ENCODE assay signal across 13 mouse cellular contexts in genomic region chr3:65205539-65206020, GRCm38 (mm10).
DNase-seq lines count a peak whose midpoint lies in the region; ATAC-seq and TF ChIP-seq lines count a peak whose summit lies in the region.
"Had no signal": no experiment of that assay in that cellular context is flagged by ENCODE, and none has a peak within 500 bp of the region (broad histone marks: within the 10 kb centered on the region; RNA-seq: fewer than 3 reads in every experiment).

No protein-coding gene starts in this region.

- H3K27ac ChIP-seq in midbrain, embryonic 10.5 days (replicated peaks): peak overlapping the region; percentile 78
- no peak overlapping the region for H3K27ac ChIP-seq in midbrain, postnatal 0 days (ENCODE audit: low read depth, low read length)
- H3K27ac ChIP-seq in limb, embryonic 11.5 days (replicated peaks; ENCODE audit: low read depth, low read length): no peak overlapping the region
- H3K27ac ChIP-seq in intestine, postnatal 0 days (ENCODE audit: low read depth, low read length): no peak overlapping the region
- H3K27ac ChIP-seq: heart, embryonic 13.5 days; liver, embryonic 14.5 days; macrophage had no signal

- ATAC-seq in midbrain, postnatal 0 days (ENCODE audit: low FRiP score): no peak
- no peak for ATAC-seq in limb, embryonic 11.5 days (ENCODE audit: insufficient number of reproducible peaks, low FRiP score, low TSS enrichment, low read depth)
- no peak for ATAC-seq in intestine, postnatal 0 days
- ATAC-seq: forebrain, embryonic 14.5 days had no signal

- no peak overlapping the region for H3K4me2 ChIP-seq in midbrain, postnatal 0 days (ENCODE audit: low read depth, low read length, poor library complexity, severe bottlenecking)
- H3K4me2 ChIP-seq in limb, embryonic 11.5 days (ENCODE audit: low read depth, severe bottlenecking): no peak overlapping the region
- no peak overlapping the region for H3K4me2 ChIP-seq in intestine, postnatal 0 days (replicated peaks; ENCODE audit: low read depth)
- H3K4me2 ChIP-seq: heart, embryonic 13.5 days had no signal

- H3K9ac ChIP-seq in midbrain, postnatal 0 days (replicated peaks; ENCODE audit: low read length, poor library complexity, severe bottlenecking): no peak overlapping the region
- H3K9ac ChIP-seq in limb, embryonic 11.5 days (ENCODE audit: low read length): no peak overlapping the region
- H3K9ac ChIP-seq in intestine, postnatal 0 days (ENCODE audit: low read depth, low read length): no peak overlapping the region
- H3K9ac ChIP-seq: heart, embryonic 13.5 days; liver, embryonic 14.5 days had no signal

- no peak for TF ChIP-seq CTCF in midbrain, postnatal 0 days (IDR thresholded peaks at IDR 0.05)
- TF ChIP-seq CTCF in intestine, postnatal 0 days (IDR thresholded peaks at IDR 0.05; ENCODE audit: low read depth): no peak

- DNase-seq in embryo, embryonic 10.5 days (ENCODE audit: low spot score): peak; percentile 33
- no peak for DNase-seq in embryo, embryonic 9.5 days (ENCODE audit: extremely low spot score)
- DNase-seq in midbrain, embryonic 10.5 days (ENCODE audit: low spot score): peak; percentile 29
- DNase-seq in midbrain, postnatal 0 days (ENCODE audit: low spot score): no peak
- DNase-seq in limb, embryonic 11.5 days (ENCODE audit: low spot score): peak; percentile 26
- no peak for DNase-seq in kidney, postnatal 4 days
- DNase-seq in layer of hippocampus, postnatal 25 days (ENCODE audit: extremely low spot score in 1 of 2, low spot score in 1 of 2): no peak
- DNase-seq: cerebellum, postnatal 36 days had no signal

- no peaks in the 10 kb centered on the region for H3K27me3 ChIP-seq in midbrain, embryonic 10.5 days (ENCODE audit: low read depth, poor library complexity, severe bottlenecking)
- H3K27me3 ChIP-seq in midbrain, postnatal 0 days (ENCODE audit: insufficient read depth, low read length): no peaks in the 10 kb centered on the region
- H3K27me3 ChIP-seq in limb, embryonic 11.5 days (ENCODE audit: control insufficient read depth, insufficient read depth, low read length): no peaks in the 10 kb centered on the region
- no peaks in the 10 kb centered on the region for H3K27me3 ChIP-seq in intestine, postnatal 0 days (replicated peaks; ENCODE audit: control insufficient read depth, insufficient read depth, low read length)
- H3K27me3 ChIP-seq: heart, embryonic 13.5 days had no signal

- WGBS in midbrain, embryonic 10.5 days: 57% methylated on average over 8 of the region's 8 CpGs
- 50% methylated on average over 8 of the region's 8 CpGs for WGBS in midbrain, postnatal 0 days
- WGBS in limb, embryonic 11.5 days: 54% methylated on average over 8 of the region's 8 CpGs
- WGBS in intestine, postnatal 0 days: 75% methylated on average over 8 of the region's 8 CpGs

- no peaks in the 10 kb centered on the region for H3K9me3 ChIP-seq in midbrain, embryonic 10.5 days (replicated peaks)
- no peaks in the 10 kb centered on the region for H3K9me3 ChIP-seq in midbrain, postnatal 0 days (ENCODE audit: low read length)
- no peaks in the 10 kb centered on the region for H3K9me3 ChIP-seq in limb, embryonic 11.5 days (ENCODE audit: control insufficient read depth, low read length)
- no peaks in the 10 kb centered on the region for H3K9me3 ChIP-seq in intestine, postnatal 0 days (ENCODE audit: control insufficient read depth)
- H3K9me3 ChIP-seq: heart, embryonic 13.5 days had no signal

- H3K4me3 ChIP-seq in midbrain, embryonic 10.5 days: no peak overlapping the region
- no peak overlapping the region for H3K4me3 ChIP-seq in midbrain, postnatal 0 days (ENCODE audit: low read depth, low read length)
- no peak overlapping the region for H3K4me3 ChIP-seq in limb, embryonic 11.5 days (ENCODE audit: low read depth, low read length)
- H3K4me3 ChIP-seq in intestine, postnatal 0 days (ENCODE audit: low read depth, low read length): no peak overlapping the region
- H3K4me3 ChIP-seq: heart, embryonic 13.5 days had no signal

- H3K4me1 ChIP-seq in midbrain, embryonic 10.5 days: peaks cover 38% of the 10 kb centered on the region
- H3K4me1 ChIP-seq in midbrain, postnatal 0 days (ENCODE audit: insufficient read depth, low read length): no peaks in the 10 kb centered on the region
- 0 out of 2 replicates have a peak, but pooled peaks cover 8% of the 10 kb centered on the region for H3K4me1 ChIP-seq in limb, embryonic 11.5 days (ENCODE audit: control insufficient read depth, insufficient read depth, low read length)
- H3K4me1 ChIP-seq in intestine, postnatal 0 days (replicated peaks; ENCODE audit: control insufficient read depth, insufficient read depth, low read length): no peaks in the 10 kb centered on the region

- H3K36me3 ChIP-seq in midbrain, embryonic 10.5 days: no peaks in the 10 kb centered on the region
- H3K36me3 ChIP-seq in midbrain, postnatal 0 days (ENCODE audit: insufficient read depth, low read length): no peaks in the 10 kb centered on the region
- H3K36me3 ChIP-seq in limb, embryonic 11.5 days (ENCODE audit: control insufficient read depth, insufficient read depth, low read length): no peaks in the 10 kb centered on the region
- H3K36me3 ChIP-seq in intestine, postnatal 0 days (ENCODE audit: control insufficient read depth, insufficient read depth): no peaks in the 10 kb centered on the region
- H3K36me3 ChIP-seq: heart, embryonic 13.5 days had no signal

Comparison
In these comparisons a context has a peak if more than half of its experiments do, and no peak if none do; other contexts are left out.
1. DNase-seq: peak in embryo, embryonic 10.5 days (single experiment), midbrain, embryonic 10.5 days (single experiment) and limb, embryonic 11.5 days (single experiment); none in embryo, embryonic 9.5 days (single experiment), midbrain, postnatal 0 days (single experiment), kidney, postnatal 4 days (0 of 2) and layer of hippocampus, postnatal 25 days (0 of 2).